Mouse (Mus musculus) limb, embryonic 12.5 days (tissue): ENCODE data around the gene Enah. TPM values are rescaled to one million over a fixed set of nuclear protein-coding genes. Genes with fewer than 3 reads are reported as not detected.

Experiments used
- ATAC-seq: fragments of 200-750 bp; cut with Nextera tagmentation; 2 replicates; pipeline ENCODE4 v1.8.0; 2017; ENCODE audit warnings: low read depth, moderate TSS enrichment; ENCODE audit not compliant: insufficient number of reproducible peaks, insufficient read depth, low FRiP score, low TSS enrichment
- H3K27ac ChIP-seq: fragments of 300-500 bp; sonication (generic); 2 replicates; pipeline ENCODE4 v1.5.1; 2016; ENCODE audit warnings: mild to moderate bottlenecking, moderate library complexity
- H3K27me3 ChIP-seq: fragments of 300-500 bp; sonication (generic); 2 replicates; pipeline ENCODE4 v1.6.1; 2016; ENCODE audit warnings: mild to moderate bottlenecking, moderate library complexity
- H3K36me3 ChIP-seq: fragments of 300-500 bp; sonication (generic); 2 replicates; pipeline ENCODE4 v1.6.1; 2016; ENCODE audit warnings: mild to moderate bottlenecking, moderate library complexity
- H3K4me1 ChIP-seq: fragments of 300-500 bp; sonication (generic); replicated peaks from 2 replicates; pipeline ENCODE4 v1.6.1; 2016
- H3K4me2 ChIP-seq: fragments of 300-500 bp; sonication (generic); 2 replicates; pipeline ENCODE4 v1.6.1; 2016; ENCODE audit warnings: mild to moderate bottlenecking, moderate library complexity
- H3K4me3 ChIP-seq: fragments of 300-500 bp; sonication (generic); replicated peaks from 2 replicates; pipeline ENCODE4 v1.5.1; 2016; ENCODE audit warnings: mild to moderate bottlenecking
- H3K9ac ChIP-seq: fragments of 300-500 bp; sonication (generic); replicated peaks from 2 replicates; pipeline ENCODE4 v1.6.1; 2016; ENCODE audit warnings: mild to moderate bottlenecking, moderate library complexity
- H3K9me3 ChIP-seq: fragments of 300-500 bp; sonication (generic); 2 replicates; pipeline ENCODE4 v1.6.1; 2016; ENCODE audit warnings: mild to moderate bottlenecking, moderate library complexity
- WGBS: fragments of 180-500 bp; shearing (Covaris S2); methylation state at CpG from one replicate; pipeline ENCODE4 v1.1.7; 2016; 5-methylcytosine and 5-hydroxymethylcytosine counted together
- polyA plus RNA-seq: library from polyadenylated mRNA; unstranded; fragments of >200 nt; fragmentation: Nextera tagmentation; extraction: Ambion mirVana; gene quantifications from 2 replicates; pipeline ENCODE4 v1.2.1, GENCODE M21; 2016

The Enah gene
- polyA plus RNA-seq, 1 experiment from 2014 or later, result 31.6 TPM

DNA sequence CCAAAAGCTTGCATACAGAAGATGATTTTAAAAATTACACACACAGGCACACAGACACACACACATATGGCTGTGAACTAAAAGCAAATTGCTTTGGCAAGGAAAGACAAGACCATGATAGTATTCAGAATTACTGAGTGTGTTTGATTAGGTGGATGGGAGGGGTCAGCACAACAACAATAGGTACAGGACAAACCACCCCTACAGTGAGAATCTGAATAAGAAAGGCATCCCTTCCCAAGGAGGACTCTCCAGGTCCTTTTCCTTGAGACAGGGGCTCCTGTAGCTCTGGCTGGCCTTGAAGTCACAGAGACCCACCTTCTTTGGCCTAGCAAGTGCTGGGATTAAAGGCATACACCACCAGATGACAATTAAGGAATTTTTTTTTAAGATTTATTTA is 66.2 kb downstream of the Enah start:
- H3K9ac ChIP-seq, result no peak overlapping the region
- peaks cover 40% of the 10 kb centered on the region for H3K36me3 ChIP-seq
- no peaks in the 10 kb centered on the region for H3K27me3 ChIP-seq
- no peak overlapping the region for H3K4me2 ChIP-seq
- H3K4me1 ChIP-seq, result no peaks in the 10 kb centered on the region
- no peaks in the 10 kb centered on the region for H3K9me3 ChIP-seq
- no peak overlapping the region for H3K4me3 ChIP-seq
- H3K27ac ChIP-seq, result no peak overlapping the region
- no peak for ATAC-seq

GRCm38 (mm10) chr1:181951266-181951665 is 68.5 kb downstream of the Enah start:
- Histone ChIP-seq H3K4me3 (no peak overlapping the region), H3K9me3 (no peaks in the 10 kb centered on the region), H3K4me1 (no peaks in the 10 kb centered on the region), H3K9ac (no peak overlapping the region), H3K4me2 (no peak overlapping the region), H3K27ac (no peak overlapping the region), H3K27me3 (no peaks in the 10 kb centered on the region), H3K36me3 (peaks cover 30% of the 10 kb centered on the region)
- no peak for ATAC-seq
- 93% methylated on average over 5 of the region's 5 CpGs for WGBS

DNA sequence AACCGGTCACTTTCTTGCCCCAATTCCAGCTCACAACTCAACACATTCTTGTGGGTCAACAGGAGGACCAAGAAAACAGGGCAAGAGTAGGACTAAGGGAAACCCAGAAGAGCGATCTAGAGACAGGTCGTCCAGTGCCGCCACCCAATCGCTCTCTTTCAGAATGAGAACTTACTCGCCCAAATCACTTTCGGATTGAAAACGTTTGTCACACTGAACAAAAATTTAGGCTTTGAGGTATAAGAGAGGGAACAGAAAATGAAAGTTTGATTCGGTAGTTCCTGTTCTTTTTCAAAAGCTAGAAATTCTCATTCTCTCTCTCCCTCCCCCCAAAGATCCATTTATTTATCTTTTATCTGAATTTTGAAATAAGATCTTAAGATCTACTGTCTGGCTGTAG is 69.1 kb downstream of the Enah start:
- Histone ChIP-seq H3K4me3 (no peak overlapping the region), H3K27ac (no peak overlapping the region), H3K4me2 (no peak overlapping the region), H3K36me3 (peaks cover 30% of the 10 kb centered on the region), H3K9ac (no peak overlapping the region), H3K27me3 (no peaks in the 10 kb centered on the region), H3K4me1 (no peaks in the 10 kb centered on the region), H3K9me3 (no peaks in the 10 kb centered on the region)
- no peak for ATAC-seq
- 96% methylated on average over 9 of the region's 9 CpGs for WGBS

DNA sequence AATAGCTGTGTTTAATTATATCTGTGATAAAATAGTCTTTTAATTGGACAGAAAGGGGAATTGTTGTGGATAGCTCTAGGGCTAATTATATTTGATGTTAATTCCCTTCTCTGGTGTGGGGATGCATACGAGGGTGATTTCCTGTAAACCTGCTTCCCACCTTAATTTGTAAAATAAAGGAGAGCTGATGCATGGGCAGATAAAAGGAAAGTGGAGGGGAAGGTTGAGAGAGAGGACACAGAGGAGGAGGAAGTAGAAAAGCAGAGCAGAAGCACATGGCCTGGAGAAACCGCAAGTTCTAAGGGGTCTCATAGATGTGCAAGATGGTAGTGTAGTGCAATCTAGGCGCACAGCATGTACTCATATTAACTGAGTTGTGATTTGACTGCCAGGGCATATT is 71.6 kb downstream of the Enah start:
- Histone ChIP-seq H3K27ac (no peak overlapping the region), H3K9ac (no peak overlapping the region), H3K27me3 (no peaks in the 10 kb centered on the region), H3K4me2 (no peak overlapping the region), H3K9me3 (no peaks in the 10 kb centered on the region), H3K36me3 (peaks cover 28% of the 10 kb centered on the region), H3K4me3 (no peak overlapping the region), H3K4me1 (no peaks in the 10 kb centered on the region)
- WGBS, result 85% methylated on average over 3 of the region's 3 CpGs
- ATAC-seq, result no peak

DNA sequence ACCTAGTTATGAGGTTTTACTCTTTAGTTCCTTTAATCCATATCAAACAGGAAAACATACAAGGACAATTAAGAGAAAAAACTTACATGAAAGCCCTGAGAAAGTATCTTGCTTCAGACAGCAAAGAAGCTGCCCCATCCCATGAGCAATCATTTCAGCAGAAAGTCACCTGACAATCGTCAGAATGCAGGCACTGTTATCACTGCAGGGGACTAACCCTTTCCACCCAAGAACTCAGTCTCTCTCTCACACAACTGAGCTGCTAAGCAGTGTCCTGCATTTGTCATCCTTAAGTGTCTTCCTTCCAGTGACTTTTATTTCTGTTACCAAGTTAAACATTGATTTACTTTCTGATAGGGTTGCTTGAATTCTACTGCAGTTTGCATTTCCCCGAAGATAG is 82.7 kb downstream of the Enah start:
- H3K4me1 ChIP-seq, result no peaks in the 10 kb centered on the region
- H3K27ac ChIP-seq, result no peak overlapping the region
- H3K4me3 ChIP-seq, result no peak overlapping the region
- H3K4me2 ChIP-seq, result no peak overlapping the region
- H3K27me3 ChIP-seq, result no peaks in the 10 kb centered on the region
- H3K9ac ChIP-seq, result no peak overlapping the region
- H3K9me3 ChIP-seq, result no peaks in the 10 kb centered on the region
- 60% methylated on average over 2 of the region's 2 CpGs for WGBS
- H3K36me3 ChIP-seq, result peaks cover 7% of the 10 kb centered on the region; the same call in 1 of the 2 replicates
- no peak for ATAC-seq

DNA sequence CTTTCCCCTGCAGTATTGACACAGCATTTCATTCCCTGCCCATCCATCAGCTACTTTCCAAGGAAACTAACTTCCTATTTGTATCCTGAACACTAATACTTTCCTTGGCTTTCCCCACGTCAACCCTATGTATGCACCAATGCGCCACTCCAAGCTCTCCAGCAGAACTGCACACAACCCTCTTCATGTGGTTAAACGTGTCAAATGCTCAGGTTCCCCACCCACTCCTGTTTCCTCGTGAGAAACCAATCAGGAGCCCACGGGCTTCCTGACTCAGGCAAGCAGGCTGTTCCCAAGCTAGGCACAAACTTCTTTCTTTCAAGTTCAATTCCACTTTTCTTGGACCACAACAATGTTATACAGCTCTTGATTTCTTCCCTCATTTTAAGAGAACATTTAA is 91.4 kb downstream of the Enah start:
- Histone ChIP-seq H3K36me3 (peaks cover 26% of the 10 kb centered on the region), H3K9me3 (no peaks in the 10 kb centered on the region), H3K27me3 (no peaks in the 10 kb centered on the region), H3K27ac (no peak overlapping the region), H3K9ac (no peak overlapping the region), H3K4me2 (no peak overlapping the region), H3K4me3 (no peak overlapping the region), H3K4me1 (no peaks in the 10 kb centered on the region)
- WGBS, result 70% methylated on average over 5 of the region's 5 CpGs
- ATAC-seq, result no peak

DNA sequence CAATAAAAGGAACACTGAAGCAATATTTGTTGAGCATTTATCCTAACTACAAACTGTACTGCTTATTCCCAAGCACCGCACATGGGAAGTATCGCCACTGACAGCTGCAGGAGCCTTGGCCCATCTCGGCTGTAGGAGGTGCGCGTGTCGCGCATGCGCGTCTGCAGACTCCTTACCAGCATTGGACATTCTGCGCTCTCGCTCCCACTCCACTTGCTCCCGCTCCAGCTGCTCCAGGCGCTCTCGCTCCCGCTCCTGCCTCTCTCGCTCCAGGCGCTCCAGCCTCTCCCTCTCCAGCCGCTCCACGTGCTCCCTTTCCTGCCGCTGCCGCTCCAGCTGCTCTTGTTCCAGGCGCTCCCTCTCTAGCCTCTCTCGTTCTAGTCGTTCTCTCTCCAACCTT is 96.4 kb downstream of the Enah start:
- Histone ChIP-seq H3K4me2 (no peak overlapping the region), H3K9ac (no peak overlapping the region), H3K36me3 (peaks cover 35% of the 10 kb centered on the region), H3K27ac (no peak overlapping the region), H3K4me1 (no peaks in the 10 kb centered on the region), H3K9me3 (no peaks in the 10 kb centered on the region), H3K27me3 (no peaks in the 10 kb centered on the region), H3K4me3 (no peak overlapping the region)
- 73% methylated on average over 24 of the region's 24 CpGs for WGBS
- ATAC-seq, result no peak

DNA sequence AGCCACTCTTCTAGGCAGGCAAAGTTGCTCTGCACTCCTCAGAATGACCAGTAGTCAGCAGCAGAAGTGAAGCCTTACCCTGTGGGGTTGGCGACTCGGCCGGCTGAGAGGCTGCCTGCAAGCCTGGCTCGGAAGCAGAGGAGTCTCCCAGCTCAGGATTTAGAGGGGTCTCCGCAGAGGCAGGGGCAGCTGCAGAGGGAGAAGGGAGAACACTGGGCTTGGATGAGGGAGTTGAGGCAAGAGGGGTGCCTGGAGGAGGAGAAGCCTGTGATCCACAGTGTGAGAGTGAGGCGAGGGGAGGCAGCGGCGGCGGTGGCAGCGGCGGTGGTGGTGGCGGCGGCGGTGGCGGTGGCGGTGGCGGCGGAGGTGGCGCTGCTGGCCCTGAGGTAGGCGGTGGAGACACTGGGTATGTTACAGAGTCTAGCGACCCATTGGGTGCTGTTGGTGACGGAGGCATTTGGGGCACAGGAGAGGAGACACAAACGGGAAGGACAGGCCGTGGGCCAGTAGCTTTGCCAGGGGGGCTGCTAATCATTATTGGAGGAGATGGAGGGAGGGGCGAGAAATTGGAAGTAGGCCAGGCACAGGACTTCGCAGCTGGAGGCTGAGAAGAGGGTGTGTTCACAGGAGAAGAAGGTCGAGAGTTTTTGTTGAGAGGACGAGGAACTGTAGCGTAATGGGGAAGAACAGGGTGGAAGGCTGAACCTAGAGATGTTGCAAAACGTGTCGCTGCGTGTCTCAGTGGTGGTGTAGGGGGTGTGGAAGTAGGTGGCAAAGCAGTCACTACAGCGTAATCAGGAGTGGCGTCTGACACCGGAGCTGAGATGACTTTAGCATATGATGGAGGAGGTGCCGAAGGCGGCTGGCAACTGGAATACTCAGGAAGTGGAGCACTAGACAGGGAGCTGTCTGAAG is 98.0 kb downstream of the Enah start:
- Histone ChIP-seq H3K4me1 (no peaks in the 10 kb centered on the region), H3K4me3 (0 out of 2 replicates have a peak overlapping the region, but pooled peaks have one; percentile 8), H3K27me3 (no peaks in the 10 kb centered on the region), H3K9me3 (no peaks in the 10 kb centered on the region), H3K36me3 (peaks cover 44% of the 10 kb centered on the region), H3K27ac (no peak overlapping the region), H3K4me2 (peak overlapping the region; percentile 22; the same call in 1 of the 2 replicates), H3K9ac (no peak overlapping the region)
- 0 out of 2 replicates have a peak, but pooled peaks have one; percentile 31 for ATAC-seq
- 64% methylated on average over 32 of the region's 37 CpGs for WGBS

DNA sequence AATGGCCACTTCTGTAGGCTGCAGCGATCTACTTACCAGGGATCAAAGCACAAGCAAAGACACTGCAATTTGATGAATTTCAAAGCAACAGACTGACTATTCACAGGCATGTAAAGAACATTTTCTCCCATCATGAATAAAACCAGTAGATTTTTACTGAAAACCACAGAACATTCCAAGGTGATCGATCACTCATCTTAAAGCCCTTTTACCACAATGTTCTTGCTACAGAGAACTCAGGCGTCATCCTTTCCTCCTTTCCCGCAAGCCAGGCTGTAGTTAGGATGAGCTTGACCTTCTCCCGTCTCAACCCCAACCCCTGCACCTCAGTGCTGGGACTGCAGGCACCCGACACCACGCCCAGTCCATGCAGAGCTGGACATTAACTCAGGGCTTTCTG is 107.9 kb downstream of the Enah start:
- Histone ChIP-seq H3K36me3 (peaks cover 64% of the 10 kb centered on the region), H3K27ac (no peak overlapping the region), H3K4me3 (no peak overlapping the region), H3K27me3 (no peaks in the 10 kb centered on the region), H3K9ac (no peak overlapping the region), H3K4me1 (no peaks in the 10 kb centered on the region), H3K9me3 (no peaks in the 10 kb centered on the region), H3K4me2 (no peak overlapping the region)
- WGBS, result 93% methylated on average over 7 of the region's 7 CpGs
- ATAC-seq, result no peak

GRCm38 (mm10) chr1:181901706-181902373 is 118.0 kb downstream of the Enah start:
- Histone ChIP-seq H3K4me1 (no peaks in the 10 kb centered on the region), H3K4me3 (no peak overlapping the region), H3K9ac (no peak overlapping the region), H3K36me3 (peaks cover 43% of the 10 kb centered on the region), H3K9me3 (no peaks in the 10 kb centered on the region), H3K27me3 (no peaks in the 10 kb centered on the region), H3K27ac (no peak overlapping the region), H3K4me2 (no peak overlapping the region)
- WGBS, result 77% methylated on average over 11 of the region's 11 CpGs
- no peak for ATAC-seq

- H3K9ac ChIP-seq, result no peak overlapping the region
- no peaks in the 10 kb centered on the region for H3K27me3 ChIP-seq
- H3K4me1 ChIP-seq, result no peaks in the 10 kb centered on the region
- H3K9me3 ChIP-seq, result no peaks in the 10 kb centered on the region
- H3K4me3 ChIP-seq, result no peak overlapping the region
- no peak for ATAC-seq
- H3K27ac ChIP-seq, result no peak overlapping the region
- H3K4me2 ChIP-seq, result no peak overlapping the region
- H3K36me3 ChIP-seq, result peaks cover 34% of the 10 kb centered on the region
- WGBS, result 80% methylated on average over 1 of the region's 1 CpGs
These were observed 118.9 kb downstream of the Enah start for GRCm38 (mm10) chr1:181900846-181901245.
